Mouse (Mus musculus) C2C12 (cell line): ENCODE results near the gene Msto1. TPM values are rescaled to one million over a fixed set of nuclear protein-coding genes. Genes with fewer than 3 reads are reported as not detected.
A peak's percentile ranks its signal among the peaks of the same experiment; 100 is the strongest.

ENCODE experiments used
- H3K27me3 ChIP-seq: one replicate; pipeline ENCODE4 v1.6.1; 2011; ENCODE audit not compliant: control insufficient read depth, insufficient read depth, insufficient read length
- H3K36me3 ChIP-seq: one replicate; pipeline ENCODE4 v1.6.1; 2011; ENCODE audit not compliant: control insufficient read depth, insufficient read depth
- H3K4me3 ChIP-seq: one replicate; pipeline ENCODE4 v1.5.1; 2011; ENCODE audit warnings: mild to moderate bottlenecking, control low read depth; ENCODE audit not compliant: poor library complexity, insufficient read depth, severe bottlenecking
- H3K79me2 ChIP-seq: one replicate; pipeline ENCODE4 v1.6.1; 2011; ENCODE audit not compliant: control insufficient read depth, insufficient read depth
- H3K79me3 ChIP-seq: one replicate; pipeline ENCODE4 v1.6.1; 2011; ENCODE audit warnings: low read depth, control low read depth
- H3ac ChIP-seq: one replicate; pipeline ENCODE3; 2011; ENCODE audit warnings: low read depth; ENCODE audit not compliant: control insufficient read depth, insufficient read length
- CEBPB ChIP-seq: IDR thresholded peaks from one replicate; pipeline ENCODE4 v1.6.1; 2011; ENCODE audit warnings: low read depth, mild to moderate bottlenecking, control low read depth, moderate library complexity
- CTCF ChIP-seq: IDR thresholded peaks from one replicate; pipeline ENCODE4 v1.5.1; 2011; ENCODE audit not compliant: control insufficient read depth, insufficient read depth, insufficient read length
- FOSL1 ChIP-seq: IDR thresholded peaks from one replicate; pipeline ENCODE4 v1.8.0; 2011; ENCODE audit warnings: mild to moderate bottlenecking, low read length; ENCODE audit not compliant: poor library complexity, insufficient read depth, severe bottlenecking
- MAX ChIP-seq: IDR thresholded peaks from one replicate; pipeline ENCODE4 v1.6.1; 2011; ENCODE audit warnings: mild to moderate bottlenecking, control low read depth
- MYOD1 ChIP-seq: IDR thresholded peaks from one replicate; pipeline ENCODE4 v1.6.1; 2011; ENCODE audit warnings: low read depth; ENCODE audit not compliant: control insufficient read depth, insufficient read length
- MYOG ChIP-seq: IDR thresholded peaks from one replicate; pipeline ENCODE4 v1.6.1; 2011; ENCODE audit not compliant: control insufficient read depth, insufficient read length; ENCODE audit errors: extremely low read depth
- USF1 ChIP-seq: IDR thresholded peaks from one replicate; pipeline ENCODE4 v1.6.1; 2011; ENCODE audit warnings: low read depth, mild to moderate bottlenecking, control low read depth, moderate library complexity
- polyA plus RNA-seq: library from polyadenylated mRNA; unstranded; fragments of >200 nt; fragmentation: generic; extraction: Trizol; gene quantifications from one replicate; pipeline ENCODE4 v1.2.1, GENCODE M21; 2012; ENCODE audit warnings: missing spikeins

The Msto1 gene
- polyA plus RNA-seq, 1 experiment = 52.0 TPM

- H3ac ChIP-seq = no peak overlapping the region
- peaks cover 69% of the 10 kb centered on the region for H3K36me3 ChIP-seq
- H3K79me2 ChIP-seq = no peaks in the 10 kb centered on the region
- TF ChIP-seq FOSL1 (no peak), MYOG (no peak), CEBPB (no peak), MYOD1 (no peak), CTCF (no peak), USF1 (no peak), MAX (no peak)
- H3K79me3 ChIP-seq = no peaks in the 10 kb centered on the region
- no peak overlapping the region for H3K4me3 ChIP-seq
- H3K27me3 ChIP-seq = no peaks in the 10 kb centered on the region
Measured at GRCm38 (mm10) chr3:88929501-88929900, 15.7 kb upstream of the Msto1 start.

DNA sequence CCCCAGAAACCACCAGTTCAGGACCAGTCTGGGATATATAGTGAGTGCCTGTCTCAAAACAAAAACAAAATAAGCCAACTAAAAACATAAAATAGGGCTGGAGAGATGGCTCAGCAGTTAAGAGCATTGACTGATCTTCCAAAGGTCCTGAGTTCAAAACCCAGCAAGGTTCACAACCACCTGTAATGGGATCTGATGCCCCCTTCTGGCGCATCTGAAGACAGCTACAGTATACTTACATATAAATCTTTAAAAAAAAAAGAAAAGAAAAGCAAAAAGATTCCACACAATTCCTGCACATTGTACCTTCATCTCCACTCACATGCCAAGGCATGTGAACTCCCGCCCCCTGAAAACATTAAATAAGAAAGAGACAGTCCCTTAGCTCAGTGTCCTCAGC, 11.9 kb upstream of the Msto1 start:
- Histone ChIP-seq H3K79me2 (no peaks in the 10 kb centered on the region), H3K79me3 (no peaks in the 10 kb centered on the region), H3ac (no peak overlapping the region), H3K27me3 (no peaks in the 10 kb centered on the region), H3K4me3 (no peak overlapping the region), H3K36me3 (peaks cover 79% of the 10 kb centered on the region)
- no peak for TF ChIP-seq MYOD1
- no peak for TF ChIP-seq CEBPB
- TF ChIP-seq MAX = no peak
- TF ChIP-seq CTCF = no peak

DNA sequence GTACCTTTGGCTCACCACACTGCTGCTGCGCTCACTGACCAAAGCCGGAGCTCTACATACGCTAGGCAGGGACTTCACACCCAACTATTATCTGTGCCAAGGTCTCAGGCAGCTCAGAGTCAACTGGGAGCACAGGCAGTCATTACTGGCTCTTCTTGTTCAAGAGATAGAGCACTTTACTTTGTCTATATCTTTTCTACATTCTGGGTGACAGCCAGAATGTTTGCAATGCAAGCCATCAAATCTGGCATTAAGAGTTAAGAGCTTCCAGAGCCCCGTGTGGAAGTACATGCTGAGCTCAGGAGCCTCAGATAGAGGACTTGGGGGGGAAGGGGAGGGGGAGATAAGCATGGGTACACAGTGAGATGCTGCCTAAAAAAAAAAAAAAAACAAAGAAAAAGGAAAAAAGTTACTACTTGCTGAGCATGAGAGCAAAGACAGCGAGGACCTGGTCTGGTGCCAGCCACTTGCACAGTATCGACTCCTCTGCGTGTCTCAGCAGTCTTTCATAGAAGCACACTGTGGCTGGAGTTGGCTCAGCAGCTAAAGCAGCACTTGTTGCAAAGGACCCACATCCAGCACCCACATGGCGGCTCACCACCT, 10.3 kb upstream of the Msto1 start:
- TF ChIP-seq MAX = no peak
- TF ChIP-seq MYOD1 = no peak
- no peak for TF ChIP-seq MYOG
- no peak for TF ChIP-seq CTCF
- TF ChIP-seq CEBPB = no peak
- no peak for TF ChIP-seq FOSL1
- TF ChIP-seq USF1 = no peak

GRCm38 (mm10) chr3:88921411-88921810, 7.6 kb upstream of the Msto1 start:
- H3K27me3 ChIP-seq = no peaks in the 10 kb centered on the region
- H3K4me3 ChIP-seq = no peak overlapping the region
- H3K36me3 ChIP-seq = peaks cover 41% of the 10 kb centered on the region
- H3K79me2 ChIP-seq = no peaks in the 10 kb centered on the region
- TF ChIP-seq USF1 = no peak
- no peak for TF ChIP-seq CEBPB
- no peak for TF ChIP-seq MYOD1
- no peak for TF ChIP-seq CTCF
- TF ChIP-seq FOSL1 = no peak
- no peak for TF ChIP-seq MYOG
- no peak for TF ChIP-seq MAX
- no peak overlapping the region for H3ac ChIP-seq
- no peaks in the 10 kb centered on the region for H3K79me3 ChIP-seq

More for the DNA sequence above, 10.3 kb upstream of the Msto1 start:
- H3K4me3 ChIP-seq = no peak overlapping the region
- H3K36me3 ChIP-seq = peaks cover 67% of the 10 kb centered on the region
- H3ac ChIP-seq = no peak overlapping the region
- no peaks in the 10 kb centered on the region for H3K27me3 ChIP-seq
- no peaks in the 10 kb centered on the region for H3K79me2 ChIP-seq
- no peaks in the 10 kb centered on the region for H3K79me3 ChIP-seq

DNA sequence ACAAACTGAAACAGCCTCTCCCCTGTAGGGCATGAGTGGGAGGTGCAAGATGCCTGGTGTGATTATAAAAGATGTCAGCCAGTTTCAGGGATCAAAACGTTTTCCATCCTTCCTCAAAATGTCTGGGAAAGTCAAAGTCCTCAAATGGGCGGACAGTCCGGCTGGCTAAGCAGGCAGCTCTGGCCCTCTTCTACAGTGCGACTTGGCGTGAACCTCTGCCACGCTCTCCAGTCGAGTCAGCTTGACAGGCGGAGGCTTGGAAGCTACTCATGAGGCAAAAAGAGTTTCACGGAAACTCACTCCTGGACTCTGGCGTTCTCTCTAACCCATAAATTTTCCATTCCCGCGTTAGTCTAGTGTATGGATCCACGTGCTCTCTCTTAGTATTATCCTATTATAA, 5.2 kb upstream of the Msto1 start:
- Histone ChIP-seq H3K79me2 (no peaks in the 10 kb centered on the region), H3ac (no peak overlapping the region), H3K79me3 (no peaks in the 10 kb centered on the region), H3K36me3 (peaks cover 25% of the 10 kb centered on the region), H3K27me3 (no peaks in the 10 kb centered on the region), H3K4me3 (no peak overlapping the region)
- TF ChIP-seq MAX (no peak), FOSL1 (no peak), USF1 (no peak), MYOG (no peak), CTCF (no peak), CEBPB (no peak)

- Histone ChIP-seq H3K79me2 (peaks cover 22% of the 10 kb centered on the region), H3K4me3 (peak overlapping the region; percentile 68), H3K27me3 (no peaks in the 10 kb centered on the region)
Measured at GRCm38 (mm10) chr3:88914384-88914810, 598 bp upstream of the Msto1 start.

More at GRCm38 (mm10) chr3:88914384-88914810, 598 bp upstream of the Msto1 start:
- Histone ChIP-seq H3ac (peak overlapping the region; percentile 51), H3K36me3 (peaks cover 30% of the 10 kb centered on the region), H3K79me3 (peaks cover 6% of the 10 kb centered on the region)
- TF ChIP-seq MYOG (no peak), MAX (no peak), FOSL1 (no peak), CTCF (no peak), USF1 (no peak), MYOD1 (no peak), CEBPB (no peak)
